Mouse (Mus musculus) Patski (cell line): ENCODE results near the gene Casp8. TPM values are rescaled to one million over a fixed set of nuclear protein-coding genes. Genes with fewer than 3 reads are reported as not detected.
"Not testable (repeated sequence)": the region's sequence is repeated elsewhere in the genome, so short reads cannot be mapped to it uniquely, and the experiment has no call there.

Experiments used
- ATAC-seq: fragments of 100-300 bp; one replicate; pipeline ENCODE4 v1.8.0; 2021
- CTCF ChIA-PET: fragments of 350-600 bp; sonication (Branson Sonifier 250); formaldehyde crosslinking; loops from one replicate; lab custom pipeline; 2022; ENCODE audit warnings: inconsistent platforms; lab: Charles Lee
- POLR2A ChIA-PET: fragments of 350-600 bp; sonication (Branson Sonifier 250); formaldehyde crosslinking; loops from one replicate; lab custom pipeline; 2022; ENCODE audit warnings: antibody characterized with exemption, inconsistent platforms; lab: Charles Lee
- DNase-seq: peaks from one replicate; pipeline ENCODE4 v3.0.0-alpha.2; 2011; ENCODE audit warnings: low read depth, low spot score
- H3K27me3 ChIP-seq: fragments of 371-371 bp; one replicate; pipeline ENCODE4 v1.5.1; 2021
- CTCF ChIP-seq: fragments of 100-300 bp; IDR thresholded peaks from one replicate; pipeline ENCODE4 v1.5.1; 2021
- in situ Hi-C: fragments of 300-500 bp; cut with MboI; formaldehyde crosslinking; loops from 3 replicates; pipeline ENCODE4 v1.11.1; 2018; ENCODE audit warnings: low pct_unique_long_range_greater_than_20kb, mixed read lengths
- polyA plus RNA-seq: library from polyadenylated mRNA; unstranded; gene quantifications from one replicate; pipeline ENCODE4 v1.2.3, GENCODE M21; 2021

Casp8 gene
- 52.5 TPM for polyA plus RNA-seq

DNA sequence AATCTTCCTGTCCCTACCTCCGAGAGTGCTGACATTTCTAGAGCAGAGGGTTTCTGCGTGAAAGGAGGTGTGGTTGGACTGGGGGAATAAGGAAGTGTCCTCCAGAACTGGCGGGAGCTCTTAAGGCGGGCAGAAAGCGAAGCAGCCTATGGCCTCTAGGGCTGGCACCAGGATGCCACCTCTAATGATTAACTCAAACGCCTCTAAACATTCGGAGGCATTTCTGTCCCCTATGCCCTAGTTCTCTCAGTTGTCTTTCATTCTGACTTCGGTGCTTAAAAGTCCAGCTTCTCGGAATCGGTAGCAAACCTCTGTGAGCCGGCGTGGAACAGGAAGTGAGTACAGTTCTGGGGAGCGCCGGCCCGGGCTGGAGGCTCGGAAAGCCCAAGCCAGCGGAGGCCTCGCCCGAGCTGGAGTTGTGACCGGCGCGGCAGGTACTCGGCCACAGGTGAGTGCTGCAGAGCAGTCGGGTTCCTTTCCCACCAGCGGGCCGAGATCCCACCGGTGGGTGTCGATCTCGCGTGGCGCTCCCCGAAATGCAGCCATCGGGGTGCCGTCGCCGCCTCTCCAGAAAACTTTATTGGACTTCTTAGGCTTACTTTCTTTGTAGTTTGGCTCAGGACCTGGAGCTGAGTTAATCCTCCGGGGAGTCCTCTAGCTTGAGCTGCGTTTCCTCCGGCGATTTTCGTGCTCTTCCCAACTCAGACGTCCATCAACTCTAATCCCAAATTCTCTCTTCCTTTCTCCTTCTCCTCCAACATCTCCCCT lies at the start of gene Casp8:
Gene Casp8, plus strand, starts transcription at position 84 of the 768 bp plus-strand sequence.
- ChIA-PET POLR2A (interaction anchor here (0.6 to 1.5 kb wide), 4 partner anchors 9 to 69 kb away, joined by 3 read pairs; no protein-coding TSS in a partner anchor), CTCF (interaction anchor here (1.0 to 1.6 kb wide), 3 partner anchors 11 to 16 kb away, joined by 3 to 7 read pairs (median 4); no protein-coding TSS in a partner anchor)
- DNase-seq (no peak), ATAC-seq (peak; percentile 89)
- in situ Hi-C loops, result no loop called here
- no peak for TF ChIP-seq CTCF
- H3K27me3 ChIP-seq, result no peaks in the 10 kb centered on the region

DNA sequence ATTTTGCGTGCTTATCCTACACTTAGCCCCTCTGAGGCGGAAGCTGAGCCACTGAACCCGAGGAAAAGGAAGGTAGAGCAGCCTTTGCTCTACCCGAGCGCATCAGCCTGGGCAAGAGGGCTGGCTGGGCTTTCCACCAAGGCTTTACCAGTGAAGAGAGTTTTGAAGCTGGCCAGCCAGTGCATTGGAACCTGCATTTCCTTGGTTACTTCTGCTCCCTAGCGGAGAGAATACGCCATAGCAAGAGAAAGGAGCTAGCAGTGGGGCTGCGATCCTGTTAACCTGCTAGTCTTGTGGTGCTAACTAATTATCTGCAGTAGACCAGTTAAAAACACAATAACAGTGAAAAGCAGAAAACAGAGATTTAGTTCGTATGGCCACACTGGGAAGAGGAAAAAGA lies 48.3 kb upstream of the Casp8 start:
- ChIA-PET CTCF (interaction anchor here (0.7 to 1.6 kb wide), 12 partner anchors 8 to 165 kb away, joined by 3 to 11 read pairs (median 4); partner anchors contain the start of gene Cflar), POLR2A (interaction anchor here (0.9 to 1.6 kb wide), 4 partner anchors 10 to 33 kb away, joined by 3 to 5 read pairs (median 4); no protein-coding TSS in a partner anchor)
- TF ChIP-seq CTCF, result peak; percentile 93
- in situ Hi-C loops, result loop anchor here (5.0 kb wide), 2 partner anchors 35 to 180 kb away; partner anchors contain the start of gene Cflar
- ATAC-seq (no peak), DNase-seq (no peak)
- H3K27me3 ChIP-seq, result no peaks in the 10 kb centered on the region

DNA sequence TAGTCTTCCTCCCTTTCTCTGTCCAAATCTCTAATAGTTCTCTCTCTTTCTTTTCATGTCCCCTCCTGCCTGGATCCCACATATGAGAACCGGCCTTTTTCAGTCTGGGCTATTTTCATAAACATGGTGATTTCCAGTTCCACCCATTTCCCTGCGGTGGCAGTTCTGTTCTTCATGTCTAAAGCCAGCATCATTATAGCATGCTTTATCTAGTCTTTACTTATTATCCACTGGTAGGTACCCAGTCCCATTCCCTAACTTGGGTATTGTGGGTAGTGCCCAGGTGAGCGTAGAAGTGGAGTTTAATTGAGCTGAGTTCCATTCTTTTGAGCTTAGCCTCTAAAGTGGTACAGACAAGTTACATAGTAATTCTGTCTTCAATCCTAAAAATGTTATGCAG lies 35.7 kb upstream of the Casp8 start:
- in situ Hi-C loops, result no loop called here
- no peaks in the 10 kb centered on the region for H3K27me3 ChIP-seq
- DNase-seq, result no peak
- no peak for ATAC-seq
- TF ChIP-seq CTCF, result no peak
- ChIA-PET POLR2A (no interaction called here), CTCF (interaction anchor here (1.1 to 2.3 kb wide), 2 partner anchors 12 to 156 kb away, joined by 3 to 8 read pairs; no protein-coding TSS in a partner anchor)

DNA sequence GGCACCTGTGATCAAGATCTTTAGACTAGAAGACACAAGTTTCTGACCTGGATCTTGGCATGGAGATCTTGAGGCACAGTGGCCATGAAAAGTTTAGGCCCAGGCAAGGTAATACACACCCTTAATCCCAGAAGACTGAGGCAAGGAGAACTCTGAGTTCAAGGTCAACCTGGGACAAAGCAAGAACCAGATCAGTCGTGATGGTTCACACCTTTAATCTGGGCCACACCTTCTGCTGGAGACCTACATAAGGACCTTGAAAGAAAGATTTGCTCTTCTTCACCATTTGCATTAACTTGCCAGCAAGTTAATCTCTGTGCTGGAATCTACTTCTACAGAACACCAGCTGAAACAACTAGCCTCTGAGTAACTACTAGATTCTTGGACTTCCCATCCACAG lies 34.6 kb upstream of the Casp8 start:
- DNase-seq (no peak), ATAC-seq (no peak)
- POLR2A ChIA-PET, result interaction anchor here (1.1 kb wide), 1 partner anchor 13 kb away, joined by 5 read pairs; no protein-coding TSS in a partner anchor

DNA sequence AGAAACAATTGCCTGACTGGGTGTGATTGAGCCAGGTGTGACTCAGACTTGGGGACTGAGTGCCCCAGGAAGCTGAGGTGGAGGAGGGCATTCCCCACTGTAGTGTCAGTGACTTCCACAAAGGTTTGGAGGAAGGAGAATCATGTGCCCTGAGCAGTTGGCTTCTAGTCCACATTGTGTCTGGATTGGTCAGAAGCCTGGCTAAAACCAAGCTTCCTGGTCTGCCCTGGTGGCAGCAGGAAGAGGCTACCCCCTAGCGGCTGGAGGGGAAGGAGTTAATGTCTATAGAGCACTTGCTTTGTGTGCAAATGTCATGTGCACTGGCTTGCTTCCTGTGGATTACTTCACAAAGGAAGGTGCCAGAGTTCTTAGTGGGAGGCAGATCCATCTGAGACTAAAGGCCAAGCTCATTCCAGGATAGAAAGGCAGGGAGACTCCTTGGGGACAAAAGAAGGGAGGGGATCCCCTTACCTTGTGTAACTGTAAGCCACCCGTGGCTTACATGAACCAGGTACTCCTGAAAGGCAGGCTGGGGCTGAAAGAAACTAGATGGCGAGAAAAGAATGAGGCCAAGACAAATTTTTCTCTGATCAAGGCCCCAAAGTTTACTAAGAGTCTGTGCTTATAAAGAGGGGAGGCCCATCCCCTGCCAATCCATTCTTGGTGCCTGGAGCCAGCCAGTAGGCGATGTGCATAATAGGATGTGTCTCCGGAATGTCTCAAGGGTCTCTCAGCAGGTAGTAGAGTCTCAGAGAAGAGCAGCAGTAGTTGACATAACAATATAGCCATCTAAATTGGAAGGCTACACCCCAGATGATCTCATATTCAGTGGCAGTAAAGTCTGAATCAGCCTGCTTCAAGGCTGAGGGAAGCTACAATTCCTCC lies 33.5 kb upstream of the Casp8 start:
- not testable (repeated sequence) for H3K27me3 ChIP-seq, DNase-seq
- peak; percentile 74 for ATAC-seq
- ChIA-PET CTCF (interaction anchor here (0.9 to 2.3 kb wide), 2 partner anchors 9 to 14 kb away, joined by 4 to 8 read pairs; no protein-coding TSS in a partner anchor), POLR2A (interaction anchor here (0.6 to 1.1 kb wide), 4 partner anchors 14 to 905 kb away, joined by 3 to 5 read pairs (median 4); no protein-coding TSS in a partner anchor)
- TF ChIP-seq CTCF, result peak; percentile 63
- in situ Hi-C loops, result loop anchor here (5.0 to 10.0 kb wide), 3 partner anchors 141 to 393 kb away; no protein-coding TSS in a partner anchor

More for the DNA sequence above, 34.6 kb upstream of the Casp8 start:
- TF ChIP-seq CTCF, result no peak
- no peaks in the 10 kb centered on the region for H3K27me3 ChIP-seq
- CTCF ChIA-PET, result interaction anchor here (1.1 to 2.3 kb wide), 2 partner anchors 13 to 155 kb away, joined by 3 to 8 read pairs; no protein-coding TSS in a partner anchor
- in situ Hi-C loops, result loop anchor here (5.0 to 10.0 kb wide), 3 partner anchors 142 to 394 kb away; no protein-coding TSS in a partner anchor

DNA sequence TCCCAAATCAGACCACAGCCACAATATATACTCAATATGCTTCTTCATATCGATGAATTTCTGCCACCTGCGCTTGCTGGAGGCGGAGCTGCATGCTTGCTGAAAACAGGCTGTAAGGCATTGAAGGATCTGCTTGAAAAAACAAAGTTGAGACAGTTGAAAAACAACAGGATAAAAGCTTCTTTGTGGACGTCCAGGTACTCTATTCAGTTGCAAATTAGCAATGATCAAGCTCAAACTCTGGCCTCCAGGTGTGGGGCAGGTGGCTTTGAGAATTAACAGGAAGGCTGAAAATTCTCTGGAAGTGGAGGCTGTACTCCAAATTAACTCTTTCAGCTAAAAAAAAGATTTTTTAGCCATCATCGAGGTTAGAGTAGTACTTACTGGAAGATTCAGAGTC lies 32.6 kb upstream of the Casp8 start:
- CTCF ChIA-PET, result no interaction called here
- no peak for DNase-seq
- ATAC-seq, result no peak
- no peaks in the 10 kb centered on the region for H3K27me3 ChIP-seq
- POLR2A ChIA-PET, result no interaction called here
- in situ Hi-C loops, result loop anchor here (5.0 to 10.0 kb wide), 3 partner anchors 140 to 392 kb away; no protein-coding TSS in a partner anchor
- TF ChIP-seq CTCF, result no peak

DNA sequence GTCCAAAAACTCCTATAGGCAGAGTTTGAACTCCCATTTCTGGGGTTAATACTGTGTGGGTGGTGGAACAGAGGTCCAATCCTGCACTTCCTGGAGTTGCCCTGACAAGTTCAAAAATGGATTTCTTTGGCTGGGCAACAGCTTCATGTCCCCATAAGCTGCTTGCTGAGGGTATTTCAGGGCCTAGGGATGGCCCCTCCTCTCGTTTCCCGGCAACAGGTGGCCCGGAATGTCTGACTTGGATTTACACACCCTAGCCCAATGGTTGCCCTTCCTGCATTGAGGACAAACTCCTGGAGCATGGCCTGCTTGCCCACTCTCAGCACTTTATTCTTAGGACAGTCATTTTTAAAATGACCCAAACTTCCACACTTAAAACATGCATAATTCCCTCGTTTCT lies 28.7 kb upstream of the Casp8 start:
- in situ Hi-C loops, result loop anchor here (10.0 kb wide), 1 partner anchor 388 kb away; no protein-coding TSS in a partner anchor
- ATAC-seq, CTCF ChIA-PET, H3K27me3 ChIP-seq, POLR2A ChIA-PET, DNase-seq: not testable (repeated sequence)

DNA sequence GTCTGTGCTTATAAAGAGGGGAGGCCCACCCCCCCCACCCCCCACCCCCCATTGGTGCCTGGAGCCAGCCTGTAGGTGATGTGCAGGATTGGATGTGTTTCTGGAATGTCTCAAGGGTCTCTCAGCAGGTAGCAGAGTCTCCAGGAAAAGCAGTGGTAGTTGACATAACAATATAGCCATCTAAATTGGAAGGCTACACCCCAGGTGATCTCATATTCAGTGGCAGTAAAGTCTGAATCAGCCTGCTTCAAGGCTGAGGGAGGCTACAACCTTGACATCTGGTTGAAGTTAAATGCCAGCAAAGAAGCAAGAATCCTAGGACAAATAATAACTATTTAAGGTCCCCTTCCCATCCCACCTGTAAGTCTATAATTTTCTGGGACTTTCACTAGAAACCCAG lies 26.0 kb upstream of the Casp8 start:
- TF ChIP-seq CTCF, result no peak
- in situ Hi-C loops, result loop anchor here (10.0 kb wide), 1 partner anchor 386 kb away; no protein-coding TSS in a partner anchor
- POLR2A ChIA-PET, result interaction anchor here (0.6 kb wide), 1 partner anchor 159 kb away, joined by 3 read pairs; no protein-coding TSS in a partner anchor
- H3K27me3 ChIP-seq, result no peaks in the 10 kb centered on the region
- ATAC-seq, result no peak
- CTCF ChIA-PET, result no interaction called here
- DNase-seq, result no peak

DNA sequence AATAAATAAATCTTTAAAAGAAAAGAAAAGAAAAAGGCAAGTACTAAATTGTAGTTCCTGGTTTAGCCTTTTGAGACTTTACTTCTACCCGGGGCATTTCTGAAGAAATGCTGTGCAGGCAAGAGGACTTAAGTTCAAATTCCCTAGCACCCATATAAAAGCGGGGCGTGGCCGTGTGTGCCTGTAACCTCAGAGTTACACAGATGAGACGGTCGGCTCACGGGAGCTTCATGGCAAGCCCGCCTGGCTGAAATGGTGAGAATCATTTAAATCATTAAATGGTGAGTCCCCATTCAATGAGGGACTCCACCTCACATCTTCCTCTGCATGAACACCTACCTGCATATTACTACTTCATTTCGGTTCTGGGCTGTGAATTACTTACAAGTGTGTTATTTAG lies 25.5 kb upstream of the Casp8 start:
- H3K27me3 ChIP-seq, result no peaks in the 10 kb centered on the region
- DNase-seq (no peak), ATAC-seq (no peak)
- ChIA-PET POLR2A (interaction anchor here (0.6 kb wide), 1 partner anchor 159 kb away, joined by 3 read pairs; no protein-coding TSS in a partner anchor), CTCF (no interaction called here)
- in situ Hi-C loops, result loop anchor here (10.0 kb wide), 1 partner anchor 385 kb away; no protein-coding TSS in a partner anchor
- TF ChIP-seq CTCF, result no peak
